Mouse (Mus musculus): ENCODE measurements around the gene Dlgap4.

Dlgap4 gene

GRCm38 (mm10) chr2:156811556-156811955, 198.1 kb downstream of the Dlgap4 start:
- DNase-seq, result no peak

All from cerebellum, adult 8-10 months (tissue).